Mouse (Mus musculus) bone marrow, adult 2 months (tissue): ENCODE data around the gene Ndnf. TPM values are rescaled to one million over a fixed set of nuclear protein-coding genes. Genes with fewer than 3 reads are reported as not detected.

ENCODE experiments used
- H3K27ac ChIP-seq: fragments of 200-500 bp; 2 replicates; pipeline ENCODE4 v1.5.1; 2012; ENCODE audit warnings: low read depth, mild to moderate bottlenecking, control low read depth, inconsistent platforms, low read length; ENCODE audit not compliant: control insufficient read depth, poor library complexity, insufficient read depth
- H3K4me1 ChIP-seq: fragments of 200-500 bp; 2 replicates; pipeline ENCODE4 v1.6.1; 2011; ENCODE audit warnings: low read length; ENCODE audit not compliant: control insufficient read depth, insufficient read depth
- H3K4me3 ChIP-seq: fragments of 200-500 bp; replicated peaks from 2 replicates; pipeline ENCODE3; 2011; ENCODE audit warnings: mild to moderate bottlenecking, low read depth, low read length, control low read depth; ENCODE audit not compliant: control insufficient read depth
- CTCF ChIP-seq: fragments of 200-500 bp; IDR thresholded peaks from 2 replicates; pipeline ENCODE4 v1.5.1; 2011; ENCODE audit warnings: low read length, control low read depth; ENCODE audit not compliant: control insufficient read depth, insufficient read depth
- POLR2A ChIP-seq: fragments of 200-500 bp; IDR thresholded peaks from 2 replicates; pipeline ENCODE4 v1.6.1; 2011; ENCODE audit warnings: low read depth, mild to moderate bottlenecking, control low read depth, low read length, borderline replicate concordance; ENCODE audit not compliant: control insufficient read depth
- WGBS: fragments of 180-500 bp; shearing (Covaris S2); methylation state at CpG from one replicate; pipeline ENCODE4 v1.1.7; 2018; 5-methylcytosine and 5-hydroxymethylcytosine counted together
- polyA plus RNA-seq: library from polyadenylated mRNA; stranded (reverse); fragments of >200 nt; gene quantifications from 2 replicates; pipeline ENCODE4 v1.2.4, GENCODE M21; 2011; ENCODE audit warnings: low replicate concordance; ENCODE audit not compliant: missing spikeins, insufficient read depth, insufficient read length

Ndnf gene
- 0.50 and 1.0 TPM in 2 replicates for polyA plus RNA-seq

DNA sequence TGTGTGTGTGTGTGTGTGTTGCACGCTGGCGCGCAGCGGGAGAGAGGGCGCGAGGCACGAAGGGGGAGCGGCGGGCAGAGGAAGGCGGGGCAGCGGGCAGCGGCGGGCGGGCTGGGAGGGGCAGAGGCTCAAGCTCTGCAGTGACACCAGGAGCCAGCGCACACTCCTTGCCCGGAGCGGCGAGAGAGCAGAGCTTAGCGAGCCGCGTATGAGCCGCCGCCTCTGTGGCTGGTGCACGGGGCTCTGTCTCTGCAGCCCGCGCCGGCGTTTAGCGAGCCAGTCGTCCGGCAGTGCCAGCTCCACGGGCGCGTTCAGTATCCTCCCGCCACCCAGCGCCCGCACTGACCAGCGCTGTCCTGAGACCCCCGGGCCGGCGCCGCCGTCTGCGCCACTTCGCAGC lies at the start of gene Ndnf:
Gene Ndnf (plus strand): TSS at position 140 of the 400 bp plus-strand sequence.
- Histone ChIP-seq H3K27ac (no peak within 1 kb of the TSS; the same call in 1 of the 2 replicates), H3K4me3 (peak within 1 kb of the TSS; percentile 43), H3K4me1 (no peaks in the 10 kb centered on the region; the same call in 1 of the 2 replicates)
- WGBS = under 1% methylated on average over 35 of the region's 45 CpGs
- TF ChIP-seq POLR2A (peak; percentile 54; the same call in 1 of the 2 replicates), CTCF (no peak)

DNA sequence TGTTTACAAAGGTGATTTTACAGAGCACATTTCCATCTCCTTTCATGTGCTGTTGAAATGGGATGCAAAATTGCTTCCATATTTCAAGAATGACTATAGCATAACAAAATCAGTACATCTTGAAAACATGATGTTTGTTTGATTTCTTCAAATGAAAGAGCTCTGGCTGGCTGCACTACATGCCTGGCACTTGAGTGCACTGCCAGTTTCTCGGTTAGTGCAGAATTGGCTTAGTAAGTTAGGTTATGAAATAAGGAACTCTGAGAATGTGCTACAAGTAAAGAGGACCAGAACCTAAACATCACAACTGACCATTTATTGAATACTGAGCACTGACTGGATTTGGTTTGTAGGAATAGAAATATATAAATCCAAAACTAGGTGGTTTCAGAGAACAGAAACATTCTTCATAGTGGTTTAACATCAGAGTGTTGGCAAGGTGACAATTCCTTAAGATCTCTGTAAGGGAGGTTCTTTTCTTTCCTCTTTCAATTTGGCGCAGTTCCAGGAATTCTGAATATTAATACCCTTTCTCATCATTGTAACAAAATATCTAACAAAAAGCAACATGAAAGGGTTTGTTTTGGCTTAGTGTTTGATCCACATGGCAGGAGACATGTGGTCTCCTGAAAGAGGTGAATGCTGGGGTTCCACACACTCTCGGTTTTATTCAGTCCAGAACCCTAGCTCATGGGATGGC lies 48.2 kb upstream of the Ndnf start:
- 69% methylated on average over 3 of the region's 3 CpGs for WGBS
- Histone ChIP-seq H3K4me3 (no peak overlapping the region), H3K27ac (no peak overlapping the region), H3K4me1 (no peaks in the 10 kb centered on the region)
- TF ChIP-seq POLR2A (no peak), CTCF (no peak)

DNA sequence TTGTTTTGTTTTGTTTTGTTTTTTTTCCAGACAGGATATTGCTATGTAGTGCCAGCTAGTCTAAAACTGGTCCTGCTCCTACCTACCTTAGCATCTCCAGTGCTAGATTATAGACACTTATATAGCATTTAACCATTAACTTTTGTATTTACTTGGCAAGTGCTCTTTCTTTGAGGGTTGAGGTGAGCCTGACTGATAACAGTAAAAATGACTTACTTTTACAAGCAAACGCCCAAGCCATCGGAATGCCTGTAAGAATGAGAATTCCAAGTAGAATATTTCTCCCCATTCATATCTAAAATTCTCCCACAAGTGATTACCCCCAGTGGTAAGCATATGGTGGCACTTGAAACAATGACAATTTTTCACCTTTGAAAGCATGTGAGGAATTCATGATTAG lies 40.8 kb upstream of the Ndnf start:
- WGBS = 82% methylated on average over 2 of the region's 2 CpGs
- no peak overlapping the region for H3K27ac ChIP-seq
- H3K4me3 ChIP-seq = no peak overlapping the region
- no peaks in the 10 kb centered on the region for H3K4me1 ChIP-seq
- no peak for TF ChIP-seq CTCF
- TF ChIP-seq POLR2A = no peak

DNA sequence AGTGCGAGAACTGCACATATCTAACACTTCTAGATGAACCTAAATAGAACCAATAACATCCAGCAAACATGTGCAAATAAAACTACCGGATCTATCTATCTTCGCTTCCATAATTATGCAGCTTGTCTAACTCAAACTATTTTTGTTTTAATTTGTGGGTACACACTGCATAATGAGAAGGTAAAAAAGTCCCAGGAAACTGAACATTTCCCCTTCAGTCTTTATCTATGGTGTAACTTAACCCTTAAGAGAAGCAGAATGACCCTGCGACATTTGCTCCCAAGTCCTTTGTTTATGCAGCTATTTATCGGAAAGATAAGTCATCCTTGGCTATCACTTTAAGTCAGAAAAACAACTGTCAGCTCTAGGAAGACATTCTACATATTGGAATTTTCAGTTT lies 39.2 kb upstream of the Ndnf start:
- no peak overlapping the region for H3K4me3 ChIP-seq
- TF ChIP-seq CTCF = no peak
- no peak for TF ChIP-seq POLR2A
- no peaks in the 10 kb centered on the region for H3K4me1 ChIP-seq
- no peak overlapping the region for H3K27ac ChIP-seq
- 80% methylated on average over 5 of the region's 5 CpGs for WGBS

DNA sequence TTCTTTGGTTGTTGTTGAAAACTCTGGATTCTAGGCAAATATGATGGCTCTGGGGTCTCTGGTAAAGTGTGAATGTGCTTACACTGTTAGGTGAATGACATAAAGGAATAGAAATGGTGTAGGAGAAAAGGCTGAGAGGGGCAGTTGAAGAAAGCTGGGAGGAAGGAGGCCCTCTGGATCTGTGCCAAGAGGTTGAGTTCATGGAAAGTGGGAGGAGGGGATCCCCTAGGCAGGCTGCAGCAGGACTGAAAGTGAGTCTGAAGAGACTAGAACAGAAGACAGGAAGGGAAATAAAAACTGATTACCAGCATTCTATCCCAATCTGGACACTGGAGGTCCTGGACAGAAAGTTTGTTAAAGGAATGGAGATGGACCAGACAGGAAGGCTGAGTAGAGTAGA lies 29.0 kb upstream of the Ndnf start:
- H3K4me1 ChIP-seq = no peaks in the 10 kb centered on the region
- H3K4me3 ChIP-seq = no peak overlapping the region
- TF ChIP-seq POLR2A (no peak), CTCF (no peak)
- no peak overlapping the region for H3K27ac ChIP-seq

DNA sequence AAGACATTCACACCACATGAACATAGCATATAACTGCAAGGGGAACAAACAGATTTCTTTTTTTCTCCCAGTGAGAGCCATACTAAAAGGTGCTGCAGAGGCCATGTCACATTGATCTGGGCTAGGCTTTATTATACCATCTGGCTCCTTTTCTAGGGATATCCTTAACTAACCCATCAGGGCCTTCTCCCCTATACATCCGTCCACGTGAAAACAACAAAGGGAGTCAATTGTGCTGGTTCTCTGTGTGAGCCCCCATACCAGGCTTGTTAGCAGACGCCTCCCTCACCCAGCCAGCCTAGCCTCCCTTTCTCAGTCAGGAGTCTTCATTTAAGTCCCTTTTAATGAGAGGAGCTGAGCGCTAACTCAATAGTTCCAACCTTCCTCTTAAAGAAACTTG lies 27.3 kb upstream of the Ndnf start:
- WGBS = 87% methylated on average over 4 of the region's 4 CpGs
- Histone ChIP-seq H3K27ac (no peak overlapping the region), H3K4me3 (no peak overlapping the region), H3K4me1 (no peaks in the 10 kb centered on the region)
- TF ChIP-seq CTCF = no peak
- TF ChIP-seq POLR2A = no peak

DNA sequence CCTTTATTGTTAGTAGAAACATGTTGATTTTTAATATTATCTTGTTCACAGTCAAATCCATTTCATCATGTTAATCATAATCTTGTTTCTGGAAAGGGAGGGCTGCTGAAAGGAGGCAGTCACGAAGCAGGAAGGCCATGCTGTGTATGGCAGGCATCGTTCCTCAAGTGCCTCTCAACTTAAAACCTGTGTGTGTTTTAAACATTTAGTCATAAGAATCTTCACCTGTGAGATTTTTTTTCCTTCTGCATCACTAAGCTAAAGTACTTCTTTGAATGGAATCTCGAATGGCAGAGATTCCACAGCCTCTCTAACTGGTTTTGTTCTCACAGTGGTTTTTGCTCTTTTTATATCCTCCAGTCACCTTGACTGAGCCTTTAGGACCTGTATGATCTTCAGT lies 25.0 kb upstream of the Ndnf start:
- WGBS = 54% methylated on average over 3 of the region's 3 CpGs
- Histone ChIP-seq H3K27ac (no peak overlapping the region), H3K4me3 (no peak overlapping the region), H3K4me1 (no peaks in the 10 kb centered on the region)
- TF ChIP-seq CTCF (no peak), POLR2A (no peak)

DNA sequence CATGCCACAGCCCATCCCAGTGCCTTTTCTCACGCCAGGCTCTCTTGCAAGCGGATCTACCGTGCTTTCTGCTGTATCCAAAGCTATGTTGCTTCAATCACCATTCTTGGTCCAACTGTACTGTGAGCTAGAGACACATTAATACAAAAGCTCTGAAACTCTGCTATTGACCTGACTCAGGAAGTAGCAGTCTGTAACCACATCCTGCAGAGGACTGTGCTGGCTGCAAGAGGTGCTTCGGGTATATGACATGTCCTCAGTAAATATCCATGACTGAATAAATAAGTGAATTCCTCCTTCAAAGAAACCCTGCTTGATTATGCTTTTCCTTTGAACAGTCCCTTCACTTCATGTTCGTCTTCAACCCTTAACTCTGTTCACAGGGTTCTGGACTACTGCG lies 23.7 kb upstream of the Ndnf start:
- 27% methylated on average over 6 of the region's 6 CpGs for WGBS
- no peak overlapping the region for H3K4me3 ChIP-seq
- TF ChIP-seq POLR2A (no peak), CTCF (no peak)
- H3K4me1 ChIP-seq = no peaks in the 10 kb centered on the region
- H3K27ac ChIP-seq = no peak overlapping the region
